Mouse (Mus musculus) ES-Bruce4 (cell line): ENCODE measurements around the gene Zfp462. TPM values are rescaled to one million over a fixed set of nuclear protein-coding genes. Genes with fewer than 3 reads are reported as not detected.

Source experiments
- H3K27ac ChIP-seq: 2 replicates; pipeline ENCODE4 v1.5.1; 2012; ENCODE audit warnings: low read length, inconsistent platforms; ENCODE audit not compliant: insufficient read depth
- H3K27me3 ChIP-seq: 2 replicates; pipeline ENCODE4 v1.6.1; 2012; ENCODE audit warnings: mild to moderate bottlenecking, low read length, inconsistent platforms; ENCODE audit not compliant: control insufficient read depth, poor library complexity, insufficient read depth, severe bottlenecking
- H3K36me3 ChIP-seq: 2 replicates; pipeline ENCODE4 v1.6.1; 2012; ENCODE audit warnings: inconsistent platforms, mild to moderate bottlenecking, low read length, moderate library complexity; ENCODE audit not compliant: control insufficient read depth, poor library complexity, insufficient read depth, severe bottlenecking
- H3K4me1 ChIP-seq: one replicate; pipeline ENCODE4 v1.8.1; 2011; ENCODE audit warnings: low read length; ENCODE audit not compliant: control insufficient read depth, insufficient read depth
- H3K4me3 ChIP-seq: 2 replicates; pipeline ENCODE4 v1.5.1; 2011; ENCODE audit warnings: low read depth, mild to moderate bottlenecking, low read length
- H3K9ac ChIP-seq: 2 replicates; pipeline ENCODE4 v1.6.1; 2012; ENCODE audit warnings: low read depth, mild to moderate bottlenecking, inconsistent platforms; ENCODE audit not compliant: poor library complexity, severe bottlenecking
- H3K9me3 ChIP-seq: replicated peaks from 2 replicates; pipeline ENCODE4 v1.6.1; 2012; ENCODE audit warnings: mild to moderate bottlenecking, low read length, inconsistent platforms; ENCODE audit not compliant: control insufficient read depth, poor library complexity, insufficient read depth, severe bottlenecking
- CTCF ChIP-seq: IDR thresholded peaks from one replicate; pipeline ENCODE4 v1.8.1; 2011; ENCODE audit warnings: low read depth, low read length
- EP300 ChIP-seq: IDR thresholded peaks from 2 replicates; pipeline ENCODE4 v1.6.1; 2011; ENCODE audit warnings: low read depth, low read length; ENCODE audit not compliant: insufficient read depth
- POLR2A ChIP-seq: IDR thresholded peaks from one replicate; pipeline ENCODE4 v1.8.1; 2011; ENCODE audit warnings: low read length; ENCODE audit not compliant: insufficient read depth
- polyA plus RNA-seq: library from polyadenylated mRNA; stranded (reverse); fragments of >200 nt; gene quantifications from 2 replicates; pipeline ENCODE4 v1.2.4, GENCODE M21; 2011; ENCODE audit warnings: low read depth; ENCODE audit not compliant: missing spikeins, insufficient read depth, insufficient read length

The Zfp462 gene
- polyA plus RNA-seq, 1 experiment, result 124 TPM

- TF ChIP-seq POLR2A, result no peak
- TF ChIP-seq CTCF, result no peak
- no peak for TF ChIP-seq EP300
- H3K36me3 ChIP-seq, result no peaks in the 10 kb centered on the region
Measured at GRCm38 (mm10) chr4:55097157-55097556, 152.3 kb downstream of the Zfp462 start.

DNA sequence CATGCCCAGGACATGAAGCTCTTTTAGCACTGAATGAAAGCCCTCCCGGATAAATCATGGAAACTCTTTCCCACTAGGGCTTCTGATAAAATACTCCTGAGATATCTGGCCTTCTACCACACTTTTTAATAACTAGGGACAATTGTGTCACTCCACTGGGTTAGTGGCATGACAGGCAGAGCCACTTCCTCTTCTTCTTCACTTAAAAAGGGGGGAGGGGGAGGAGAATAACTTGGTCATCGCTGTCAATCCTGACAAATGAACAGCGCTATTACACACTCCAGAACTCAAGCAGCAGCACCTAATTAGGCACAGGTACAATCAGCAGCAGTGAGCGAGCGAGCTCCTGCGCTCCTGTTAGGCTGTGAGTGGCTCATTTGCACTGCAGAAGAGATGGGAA lies 153.5 kb downstream of the Zfp462 start:
- Histone ChIP-seq H3K9ac (no peak overlapping the region), H3K4me3 (no peak overlapping the region), H3K27ac (no peak overlapping the region), H3K27me3 (no peaks in the 10 kb centered on the region), H3K36me3 (no peaks in the 10 kb centered on the region), H3K9me3 (no peaks in the 10 kb centered on the region), H3K4me1 (peaks cover 2% of the 10 kb centered on the region)
- no peak for TF ChIP-seq CTCF
- TF ChIP-seq POLR2A, result no peak
- TF ChIP-seq EP300, result no peak

More at GRCm38 (mm10) chr4:55097157-55097556, 152.3 kb downstream of the Zfp462 start:
- 0 out of 2 replicates have a peak, but pooled peaks cover under 1% of the 10 kb centered on the region for H3K9me3 ChIP-seq
- H3K4me3 ChIP-seq, result no peak overlapping the region
- no peak overlapping the region for H3K9ac ChIP-seq
- H3K27ac ChIP-seq, result no peak overlapping the region
- H3K27me3 ChIP-seq, result no peaks in the 10 kb centered on the region
- peaks cover 2% of the 10 kb centered on the region for H3K4me1 ChIP-seq

DNA sequence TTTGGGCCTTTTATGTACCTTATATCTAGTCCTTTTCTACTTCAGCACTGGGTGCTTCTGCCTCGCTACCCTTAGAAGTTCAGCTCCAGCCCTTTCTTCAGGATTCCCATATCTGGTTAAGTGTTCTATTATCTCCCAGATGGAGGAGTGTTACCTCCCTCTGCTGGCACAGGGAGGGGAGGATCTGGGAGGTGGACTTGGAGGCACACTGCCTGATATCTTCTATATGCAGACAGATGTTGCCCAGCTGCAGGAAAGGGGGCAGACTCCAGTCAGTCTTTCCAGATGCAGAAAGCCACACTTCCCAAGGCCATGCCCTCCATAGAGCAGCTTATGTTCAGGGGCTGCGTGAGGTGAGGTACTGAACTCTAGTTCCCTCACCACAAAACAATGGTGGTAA lies 156.0 kb downstream of the Zfp462 start:
- Histone ChIP-seq H3K36me3 (no peaks in the 10 kb centered on the region), H3K9ac (no peak overlapping the region), H3K27ac (no peak overlapping the region), H3K27me3 (no peaks in the 10 kb centered on the region), H3K4me3 (no peak overlapping the region), H3K4me1 (peaks cover 2% of the 10 kb centered on the region), H3K9me3 (no peaks in the 10 kb centered on the region)
- peak; percentile 52 for TF ChIP-seq CTCF
- TF ChIP-seq POLR2A, result no peak
- no peak for TF ChIP-seq EP300

GRCm38 (mm10) chr4:55101601-55102000 lies 156.8 kb downstream of the Zfp462 start:
- no peak overlapping the region for H3K9ac ChIP-seq
- H3K4me3 ChIP-seq, result no peak overlapping the region
- H3K9me3 ChIP-seq, result no peaks in the 10 kb centered on the region
- H3K36me3 ChIP-seq, result no peaks in the 10 kb centered on the region
- peaks cover 2% of the 10 kb centered on the region for H3K4me1 ChIP-seq
- H3K27ac ChIP-seq, result no peak overlapping the region
- H3K27me3 ChIP-seq, result no peaks in the 10 kb centered on the region
- TF ChIP-seq POLR2A, result no peak
- TF ChIP-seq CTCF, result no peak
- no peak for TF ChIP-seq EP300

DNA sequence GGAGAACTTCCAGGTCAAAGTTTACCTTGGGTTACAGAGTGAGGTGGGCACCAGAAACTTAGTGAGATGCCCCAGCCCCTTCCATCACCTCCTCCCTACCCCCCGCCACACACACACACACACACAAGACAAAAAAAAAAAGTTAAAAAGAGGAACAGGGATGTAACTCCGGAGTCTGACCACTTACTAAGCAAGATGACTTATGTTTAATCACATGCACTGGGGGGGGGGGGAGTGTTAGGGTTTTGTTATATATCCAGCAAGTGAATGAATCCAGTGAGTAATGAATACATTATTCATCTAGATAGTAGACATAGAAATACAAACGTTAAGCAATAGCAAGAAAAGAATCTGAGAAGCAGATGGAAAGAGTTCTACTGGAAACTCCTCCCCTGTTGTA lies 157.5 kb downstream of the Zfp462 start:
- H3K4me1 ChIP-seq, result peaks cover 2% of the 10 kb centered on the region
- no peak overlapping the region for H3K9ac ChIP-seq
- no peaks in the 10 kb centered on the region for H3K36me3 ChIP-seq
- no peaks in the 10 kb centered on the region for H3K27me3 ChIP-seq
- H3K27ac ChIP-seq, result no peak overlapping the region
- H3K9me3 ChIP-seq, result no peaks in the 10 kb centered on the region
- no peak for TF ChIP-seq POLR2A
- no peak for TF ChIP-seq EP300
- TF ChIP-seq CTCF, result no peak
- no peak overlapping the region for H3K4me3 ChIP-seq

GRCm38 (mm10) chr4:55103575-55103974 lies 158.7 kb downstream of the Zfp462 start:
- Histone ChIP-seq H3K4me1 (peaks cover 2% of the 10 kb centered on the region), H3K27ac (no peak overlapping the region), H3K9me3 (no peaks in the 10 kb centered on the region), H3K36me3 (no peaks in the 10 kb centered on the region), H3K4me3 (no peak overlapping the region), H3K27me3 (no peaks in the 10 kb centered on the region), H3K9ac (no peak overlapping the region; the same call in 1 of the 2 replicates)
- TF ChIP-seq EP300 (no peak), POLR2A (no peak)
